Mouse (Mus musculus) hindbrain, embryonic 13.5 days (tissue): ENCODE results near the gene Rln3. TPM values are rescaled to one million over a fixed set of nuclear protein-coding genes. Genes with fewer than 3 reads are reported as not detected.

Experiments
- ATAC-seq: fragments of 200-750 bp; cut with Nextera tagmentation; 2 replicates; pipeline ENCODE4 v1.8.0; 2017; ENCODE audit warnings: moderate TSS enrichment; ENCODE audit not compliant: low FRiP score
- H3K27ac ChIP-seq: fragments of 300-500 bp; sonication (generic); 2 replicates; pipeline ENCODE4 v1.5.1; 2015; ENCODE audit warnings: inconsistent platforms, mild to moderate bottlenecking, moderate library complexity
- H3K27me3 ChIP-seq: fragments of 300-500 bp; sonication (generic); 2 replicates; pipeline ENCODE4 v1.6.1; 2015; ENCODE audit warnings: mild to moderate bottlenecking, inconsistent platforms
- H3K36me3 ChIP-seq: fragments of 300-500 bp; sonication (generic); 2 replicates; pipeline ENCODE4 v1.6.1; 2015; ENCODE audit warnings: mild to moderate bottlenecking, inconsistent platforms
- H3K4me1 ChIP-seq: fragments of 300-500 bp; sonication (generic); replicated peaks from 2 replicates; pipeline ENCODE4 v1.6.1; 2015; ENCODE audit warnings: inconsistent platforms
- H3K4me2 ChIP-seq: fragments of 300-500 bp; sonication (generic); 2 replicates; pipeline ENCODE4 v1.6.1; 2015; ENCODE audit warnings: inconsistent platforms, mild to moderate bottlenecking, moderate library complexity
- H3K4me3 ChIP-seq: fragments of 300-500 bp; sonication (generic); 2 replicates; pipeline ENCODE4 v1.5.1; 2015; ENCODE audit warnings: mild to moderate bottlenecking, inconsistent platforms
- H3K9ac ChIP-seq: fragments of 300-500 bp; sonication (generic); 2 replicates; pipeline ENCODE4 v1.6.1; 2015; ENCODE audit warnings: mild to moderate bottlenecking, inconsistent platforms
- H3K9me3 ChIP-seq: fragments of 300-500 bp; sonication (generic); 2 replicates; pipeline ENCODE4 v1.6.1; 2016; ENCODE audit warnings: inconsistent platforms
- WGBS: fragments of 180-500 bp; shearing (Covaris S2); methylation state at CpG from one replicate; pipeline ENCODE4 v1.1.7; 2015; 5-methylcytosine and 5-hydroxymethylcytosine counted together
- polyA plus RNA-seq: library from polyadenylated mRNA; unstranded; fragments of >200 nt; fragmentation: Nextera tagmentation; extraction: Ambion mirVana; gene quantifications from 2 replicates; pipeline ENCODE4 v1.2.1, GENCODE M21; 2015

Gene Rln3
- polyA plus RNA-seq, 1 experiment from 2014 or later, result not detected

GRCm38 (mm10) chr8:84063861-84064610, 19.2 kb upstream of the Rln3 start:
- Histone ChIP-seq H3K36me3 (no peaks in the 10 kb centered on the region), H3K4me3 (no peak overlapping the region), H3K27ac (no peak overlapping the region), H3K9me3 (no peaks in the 10 kb centered on the region), H3K27me3 (no peaks in the 10 kb centered on the region), H3K4me1 (peaks cover 20% of the 10 kb centered on the region), H3K4me2 (no peak overlapping the region), H3K9ac (no peak overlapping the region)
- no peak for ATAC-seq
- WGBS, result 76% methylated on average over 8 of the region's 8 CpGs

DNA sequence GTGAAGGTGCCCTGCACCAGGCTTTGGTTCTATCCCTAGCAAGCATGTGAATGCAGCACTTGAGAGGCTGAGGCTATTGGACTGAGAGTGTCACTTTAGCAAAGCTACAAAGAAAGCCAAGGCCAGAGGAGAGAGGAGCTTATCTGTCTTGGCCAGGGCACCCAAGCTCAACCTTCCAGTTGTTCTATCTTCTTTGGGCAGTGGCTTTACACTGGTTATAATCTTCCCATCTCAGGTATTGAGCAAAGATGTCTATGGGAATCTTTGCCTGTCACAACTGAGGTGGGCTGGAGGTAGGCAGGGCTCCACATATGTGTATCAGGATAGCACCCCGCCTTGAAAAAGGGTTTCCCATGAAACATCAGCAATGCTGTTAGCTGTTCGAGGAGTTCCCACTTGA, 15.4 kb upstream of the Rln3 start:
- Histone ChIP-seq H3K27me3 (no peaks in the 10 kb centered on the region), H3K4me3 (no peak overlapping the region), H3K4me1 (no peaks in the 10 kb centered on the region), H3K36me3 (no peaks in the 10 kb centered on the region), H3K9ac (no peak overlapping the region), H3K27ac (no peak overlapping the region), H3K4me2 (no peak overlapping the region), H3K9me3 (no peaks in the 10 kb centered on the region; the same call in 1 of the 2 replicates)
- ATAC-seq, result no peak
- WGBS, result 88% methylated on average over 2 of the region's 2 CpGs

- H3K9me3 ChIP-seq, result no peaks in the 10 kb centered on the region; the same call in 1 of the 2 replicates
- H3K4me3 ChIP-seq, result no peak overlapping the region
- H3K27me3 ChIP-seq, result no peaks in the 10 kb centered on the region
- no peaks in the 10 kb centered on the region for H3K4me1 ChIP-seq
- H3K27ac ChIP-seq, result no peak overlapping the region
- H3K4me2 ChIP-seq, result no peak overlapping the region
- 91% methylated on average over 2 of the region's 2 CpGs for WGBS
- no peak for ATAC-seq
- H3K9ac ChIP-seq, result no peak overlapping the region
- no peaks in the 10 kb centered on the region for H3K36me3 ChIP-seq
These were observed 14.4 kb upstream of the Rln3 start for GRCm38 (mm10) chr8:84059226-84059625.

DNA sequence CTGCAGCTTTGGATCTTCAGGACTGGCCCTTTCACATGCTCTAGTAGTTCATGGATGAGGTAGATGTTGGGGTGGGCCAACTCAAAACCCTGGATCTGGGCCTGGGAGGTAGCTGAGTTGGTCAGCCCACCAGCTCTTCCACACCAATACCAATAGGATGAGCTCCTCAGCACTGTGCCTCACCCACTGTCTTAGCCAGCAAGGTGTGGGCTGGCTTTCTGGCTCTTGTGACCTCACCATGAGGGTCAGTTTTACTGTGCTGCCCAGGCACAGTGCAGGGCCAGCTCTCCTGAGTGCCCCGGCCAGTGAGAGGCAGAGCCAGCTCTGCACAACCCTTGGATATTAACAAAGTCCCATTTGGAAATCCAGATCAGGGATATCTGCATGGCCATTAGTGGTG, 13.0 kb upstream of the Rln3 start:
- WGBS, result 96% methylated on average over 1 of the region's 1 CpGs

DNA sequence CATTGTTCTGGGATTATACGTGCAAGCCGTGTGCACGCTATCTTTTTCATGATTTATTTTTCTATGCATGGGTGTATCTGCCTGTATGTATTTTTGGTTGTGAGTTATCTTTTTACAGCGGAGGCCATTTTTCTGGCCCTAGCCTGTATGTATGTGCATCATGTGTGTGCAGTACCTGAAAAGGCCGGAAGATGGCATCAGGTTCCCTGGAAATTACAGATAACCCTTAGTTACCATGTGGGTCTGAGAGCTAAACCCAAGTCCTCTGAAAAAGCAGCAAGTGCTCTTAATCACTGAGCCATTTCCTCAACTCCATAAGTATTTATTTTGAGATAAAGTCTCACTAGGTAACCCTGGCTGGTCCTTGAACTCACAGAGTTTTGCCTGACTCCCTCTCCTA, 8.4 kb upstream of the Rln3 start:
- H3K27me3 ChIP-seq, result peaks cover 6% of the 10 kb centered on the region; the same call in 1 of the 2 replicates
- no peak overlapping the region for H3K4me3 ChIP-seq
- H3K4me1 ChIP-seq, result no peaks in the 10 kb centered on the region; the same call in 1 of the 2 replicates
- H3K9me3 ChIP-seq, result no peaks in the 10 kb centered on the region; the same call in 1 of the 2 replicates
- WGBS, result 97% methylated on average over 5 of the region's 5 CpGs
- no peak overlapping the region for H3K9ac ChIP-seq
- no peak for ATAC-seq
- H3K4me2 ChIP-seq, result no peak overlapping the region
- H3K36me3 ChIP-seq, result no peaks in the 10 kb centered on the region
- H3K27ac ChIP-seq, result no peak overlapping the region

More for the DNA sequence above, 13.0 kb upstream of the Rln3 start:
- Histone ChIP-seq H3K4me3 (no peak overlapping the region), H3K9me3 (no peaks in the 10 kb centered on the region; the same call in 1 of the 2 replicates), H3K9ac (no peak overlapping the region), H3K4me2 (no peak overlapping the region), H3K36me3 (no peaks in the 10 kb centered on the region), H3K27me3 (no peaks in the 10 kb centered on the region), H3K4me1 (no peaks in the 10 kb centered on the region; the same call in 1 of the 2 replicates), H3K27ac (no peak overlapping the region)
- no peak for ATAC-seq

DNA sequence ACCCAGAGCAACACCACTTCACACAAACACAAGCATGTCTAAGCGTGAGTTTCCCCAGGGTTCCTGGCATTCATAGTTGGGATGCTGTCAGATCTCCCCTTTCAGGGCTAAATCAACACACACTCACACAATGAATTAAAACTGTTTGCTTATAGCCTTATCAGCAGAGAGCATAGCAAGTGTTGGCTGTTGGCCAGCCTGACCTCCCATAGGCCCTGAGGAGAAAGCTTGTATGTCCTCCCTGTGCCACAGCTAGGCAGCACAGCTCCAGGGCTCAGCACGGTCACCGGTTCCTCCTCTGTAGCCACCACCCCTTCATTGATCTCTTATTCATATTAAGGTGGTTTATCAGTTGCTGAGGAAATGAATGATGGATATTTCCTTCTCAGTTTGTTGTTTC, 7.9 kb upstream of the Rln3 start:
- 74% methylated on average over 3 of the region's 3 CpGs for WGBS
- no peaks in the 10 kb centered on the region; the same call in 1 of the 2 replicates for H3K9me3 ChIP-seq
- H3K4me2 ChIP-seq, result no peak overlapping the region
- H3K4me1 ChIP-seq, result no peaks in the 10 kb centered on the region; the same call in 1 of the 2 replicates
- no peaks in the 10 kb centered on the region for H3K36me3 ChIP-seq
- no peak overlapping the region for H3K4me3 ChIP-seq
- ATAC-seq, result no peak
- no peak overlapping the region for H3K9ac ChIP-seq
- H3K27me3 ChIP-seq, result peaks cover 10% of the 10 kb centered on the region
- H3K27ac ChIP-seq, result no peak overlapping the region

GRCm38 (mm10) chr8:84048171-84048570, 3.4 kb upstream of the Rln3 start:
- no peak overlapping the region for H3K9ac ChIP-seq
- no peak for ATAC-seq
- H3K4me3 ChIP-seq, result no peak overlapping the region
- peaks cover 46% of the 10 kb centered on the region for H3K27me3 ChIP-seq
- H3K4me1 ChIP-seq, result peaks cover 3% of the 10 kb centered on the region; the same call in 1 of the 2 replicates
- no peaks in the 10 kb centered on the region for H3K36me3 ChIP-seq
- 83% methylated on average over 5 of the region's 5 CpGs for WGBS
- no peak overlapping the region for H3K27ac ChIP-seq
- no peak overlapping the region for H3K4me2 ChIP-seq
- H3K9me3 ChIP-seq, result no peaks in the 10 kb centered on the region

DNA sequence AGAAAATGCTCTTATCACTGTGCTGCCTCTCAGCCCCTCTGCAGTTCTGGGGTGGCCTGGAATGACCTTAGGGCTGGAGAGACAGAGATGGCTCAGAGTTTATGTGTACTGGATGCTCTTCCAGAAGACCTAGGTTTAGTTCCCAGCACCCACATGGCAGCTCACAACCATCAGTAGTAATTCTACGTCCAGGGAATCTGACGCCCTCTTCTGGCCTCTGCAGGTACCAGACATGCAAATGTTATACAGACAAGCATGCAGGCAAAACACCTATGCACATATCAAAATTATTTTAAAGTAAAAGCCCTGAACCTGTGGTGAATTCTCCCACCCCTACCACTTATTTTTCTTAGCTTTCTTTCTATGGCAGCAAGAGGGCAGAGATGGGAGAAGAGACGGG, 1.7 kb upstream of the Rln3 start:
- Histone ChIP-seq H3K27me3 (peaks cover 63% of the 10 kb centered on the region), H3K27ac (no peak overlapping the region), H3K36me3 (no peaks in the 10 kb centered on the region), H3K9me3 (no peaks in the 10 kb centered on the region), H3K9ac (no peak overlapping the region), H3K4me2 (no peak overlapping the region), H3K4me1 (peaks cover 17% of the 10 kb centered on the region), H3K4me3 (no peak overlapping the region)
- no peak for ATAC-seq
- WGBS, result 81% methylated on average over 3 of the region's 3 CpGs

DNA sequence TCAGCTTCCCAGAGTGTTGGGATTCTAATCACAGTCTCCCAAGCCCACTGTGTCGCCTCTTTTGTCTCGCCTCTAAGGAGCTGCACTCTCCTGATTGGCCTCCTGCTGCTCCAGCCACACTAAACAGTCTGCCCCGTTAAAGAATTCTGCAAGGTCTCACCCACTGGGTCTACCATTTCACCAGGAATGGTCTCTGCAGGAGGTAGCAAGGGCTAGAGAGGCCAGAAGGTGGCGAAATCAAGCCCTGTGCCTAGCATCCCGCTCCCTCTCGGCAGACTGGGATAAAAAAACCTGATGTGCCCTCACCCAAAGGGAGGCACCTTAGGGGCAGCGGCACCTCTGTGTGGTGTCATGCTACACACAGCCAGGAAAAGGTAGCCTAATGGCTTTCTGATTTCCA, 697 bp downstream of the Rln3 start:
- peaks cover 80% of the 10 kb centered on the region for H3K27me3 ChIP-seq
- H3K4me1 ChIP-seq, result peaks cover 17% of the 10 kb centered on the region
- 4% methylated on average over 7 of the region's 7 CpGs for WGBS
- no peaks in the 10 kb centered on the region for H3K9me3 ChIP-seq
- no peaks in the 10 kb centered on the region for H3K36me3 ChIP-seq
- no peak overlapping the region for H3K9ac ChIP-seq
- no peak for ATAC-seq
- no peak overlapping the region for H3K27ac ChIP-seq
- no peak overlapping the region for H3K4me3 ChIP-seq
- no peak overlapping the region for H3K4me2 ChIP-seq

- WGBS, result 44% methylated on average over 12 of the region's 12 CpGs
- no peak overlapping the region for H3K27ac ChIP-seq
- H3K36me3 ChIP-seq, result no peaks in the 10 kb centered on the region
- H3K9ac ChIP-seq, result no peak overlapping the region
- H3K4me3 ChIP-seq, result no peak overlapping the region
- peaks cover 82% of the 10 kb centered on the region for H3K27me3 ChIP-seq
- ATAC-seq, result no peak
- no peak overlapping the region for H3K4me2 ChIP-seq
- no peaks in the 10 kb centered on the region for H3K9me3 ChIP-seq
- H3K4me1 ChIP-seq, result peaks cover 17% of the 10 kb centered on the region
These were observed 1.9 kb downstream of the Rln3 start for GRCm38 (mm10) chr8:84042948-84043342.

- Histone ChIP-seq H3K4me1 (peaks cover 17% of the 10 kb centered on the region), H3K9ac (peak within 1 kb of the TSS; percentile 39; the same call in 1 of the 2 replicates), H3K9me3 (no peaks in the 10 kb centered on the region), H3K27ac (no peak within 1 kb of the TSS), H3K27me3 (peaks cover 80% of the 10 kb centered on the region), H3K36me3 (no peaks in the 10 kb centered on the region), H3K4me3 (peak within 1 kb of the TSS; percentile 27), H3K4me2 (peak within 1 kb of the TSS; percentile 54)
- WGBS, result 6% methylated on average over 40 of the region's 40 CpGs
- ATAC-seq, result peak; percentile 59
These were observed 2.5 kb downstream of the Rln3 start, which contains the start of gene Il27ra for GRCm38 (mm10) chr8:84042066-84042947. Gene Il27ra (minus strand): TSS chr8:84042589.

DNA sequence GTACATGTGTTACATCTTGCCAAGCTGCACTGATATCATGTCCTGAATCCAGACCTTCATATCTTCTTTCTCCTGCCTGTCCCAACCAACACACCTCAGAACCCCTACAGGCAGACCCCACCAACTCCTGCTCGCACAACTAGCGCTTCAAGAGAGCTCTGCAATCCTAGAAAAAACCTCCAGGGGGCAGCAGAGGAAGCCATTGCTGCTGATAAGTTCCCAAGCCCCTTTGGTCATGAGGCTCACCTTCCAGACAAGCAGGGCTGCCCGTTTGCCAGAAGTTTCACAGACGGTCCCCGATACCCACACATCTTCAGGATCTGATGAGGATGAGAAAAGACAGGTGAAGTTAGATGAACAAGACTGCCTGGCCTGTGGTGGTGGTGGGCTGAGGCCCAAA, 5.8 kb downstream of the Rln3 start:
- Histone ChIP-seq H3K9me3 (no peaks in the 10 kb centered on the region), H3K36me3 (no peaks in the 10 kb centered on the region), H3K9ac (no peak overlapping the region), H3K4me3 (no peak overlapping the region), H3K27ac (no peak overlapping the region), H3K27me3 (peaks cover 70% of the 10 kb centered on the region), H3K4me1 (peaks cover 14% of the 10 kb centered on the region), H3K4me2 (no peak overlapping the region)
- ATAC-seq, result no peak; the same call in 1 of the 2 replicates
- WGBS, result 7% methylated on average over 5 of the region's 5 CpGs
